Mouse (Mus musculus) urinary bladder, postnatal 14 days (tissue): ENCODE data around the gene Abcc4.

Experiments
- DNase-seq: peaks from one replicate; pipeline ENCODE4 v3.0.0; 2021; ENCODE audit warnings: low spot score

Gene Abcc4

DNA sequence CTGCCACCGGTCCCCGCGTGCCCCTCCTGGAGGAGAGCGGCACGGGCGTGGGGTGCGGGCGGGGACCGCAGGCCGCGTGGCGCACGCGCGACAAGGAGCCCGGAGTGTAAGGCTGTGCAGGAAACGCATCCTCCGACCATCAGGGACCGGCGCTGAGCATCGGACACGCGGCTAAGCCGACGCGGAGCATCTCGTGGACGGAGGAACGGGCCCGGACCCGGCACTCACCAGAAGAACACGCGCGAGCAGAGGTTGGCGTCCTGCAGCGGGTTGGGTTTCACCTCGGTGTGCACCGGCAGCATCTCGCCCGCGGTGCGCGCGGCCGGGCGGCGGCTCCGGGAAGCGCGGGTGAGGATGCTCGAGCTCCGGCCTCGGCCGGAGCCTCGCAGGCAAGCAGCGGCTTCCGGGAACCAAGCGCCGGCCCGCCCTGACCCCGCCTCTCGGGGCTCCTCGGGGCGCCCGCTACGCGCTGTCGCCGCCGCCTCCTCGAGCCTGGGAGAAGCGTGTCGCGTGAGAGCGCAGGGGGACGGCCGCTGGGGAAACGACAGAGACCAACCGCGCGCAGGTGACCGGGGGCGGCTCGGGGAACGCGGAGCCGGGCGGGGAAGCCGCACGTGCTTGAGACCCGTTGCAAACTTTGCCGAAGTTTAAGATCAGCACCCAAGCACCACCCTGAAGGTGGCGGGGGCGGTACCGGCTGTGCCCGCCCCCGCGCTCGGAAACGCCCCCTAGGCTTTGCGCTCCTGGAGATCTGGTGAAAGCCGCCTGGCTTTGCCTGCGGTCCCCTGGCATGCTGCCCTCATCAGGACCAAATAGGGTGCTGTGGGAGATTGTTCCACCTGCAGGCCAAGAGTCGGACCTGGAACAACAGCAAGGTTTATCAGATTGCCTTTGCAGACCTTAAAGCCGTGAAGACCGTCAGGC lies at the start of gene Abcc4:
Abcc4 (minus strand) TSS at position 412 of the 924 bp plus-strand sequence.
- DNase-seq = peak; percentile 88

DNA sequence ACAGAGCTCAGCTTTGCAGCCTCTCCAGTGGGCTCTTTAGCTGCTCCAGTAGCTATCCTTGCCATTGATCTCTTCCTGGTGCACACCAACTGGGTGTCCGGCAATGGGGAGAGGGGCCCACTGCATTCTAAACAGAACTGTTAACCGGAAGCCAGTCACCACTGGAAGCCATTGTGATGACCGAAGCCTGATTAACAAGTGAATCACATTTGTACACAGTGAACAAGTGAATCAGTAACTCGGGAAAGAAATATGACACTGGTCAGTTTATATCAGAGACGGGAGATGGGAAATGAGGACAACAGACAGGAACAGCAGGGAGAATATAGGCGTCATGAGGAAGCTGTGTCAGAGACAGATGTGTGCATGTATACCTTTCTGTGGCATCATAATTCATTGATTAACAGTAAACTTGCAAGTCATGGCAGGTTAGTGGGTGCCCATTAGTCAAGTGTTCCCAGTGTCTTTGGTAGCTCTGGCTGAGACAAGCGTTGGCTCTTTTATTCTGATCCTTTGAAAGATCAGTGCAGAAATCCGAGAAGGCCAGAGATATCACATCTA lies 45.3 kb upstream of the Abcc4 start:
- DNase-seq = no peak

DNA sequence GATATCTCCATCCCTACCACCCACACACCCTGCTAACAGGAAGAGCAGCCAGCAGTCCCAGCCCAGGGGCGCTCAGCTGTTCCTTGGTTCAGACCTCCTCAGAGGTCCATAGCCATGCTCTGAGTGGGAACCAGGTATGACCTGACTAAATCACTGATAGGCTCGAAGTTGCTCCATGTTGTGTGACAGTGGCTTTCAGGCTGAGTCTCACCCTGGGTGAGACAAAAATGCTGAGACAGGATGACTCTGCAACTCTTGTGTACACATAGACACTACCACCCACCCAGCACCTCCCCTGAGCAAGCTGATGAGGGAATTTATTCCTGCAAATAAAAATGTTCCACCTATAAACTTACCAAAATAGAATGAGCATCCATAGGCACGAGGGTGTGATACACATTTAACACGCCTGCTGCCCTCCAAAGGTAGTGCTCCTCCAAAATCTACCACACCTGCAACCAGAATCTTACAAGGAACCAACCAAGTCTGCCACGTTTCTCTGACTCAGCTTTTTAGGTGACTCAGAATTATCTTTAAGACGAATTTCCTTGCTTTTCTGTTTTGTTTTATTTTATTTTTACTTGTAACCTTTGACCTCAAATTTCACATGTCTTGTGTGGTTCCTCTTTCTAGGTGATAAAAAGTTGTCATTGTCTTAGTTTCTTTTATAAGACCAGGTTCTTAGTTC lies 44.6 kb upstream of the Abcc4 start:
- no peak for DNase-seq

DNA sequence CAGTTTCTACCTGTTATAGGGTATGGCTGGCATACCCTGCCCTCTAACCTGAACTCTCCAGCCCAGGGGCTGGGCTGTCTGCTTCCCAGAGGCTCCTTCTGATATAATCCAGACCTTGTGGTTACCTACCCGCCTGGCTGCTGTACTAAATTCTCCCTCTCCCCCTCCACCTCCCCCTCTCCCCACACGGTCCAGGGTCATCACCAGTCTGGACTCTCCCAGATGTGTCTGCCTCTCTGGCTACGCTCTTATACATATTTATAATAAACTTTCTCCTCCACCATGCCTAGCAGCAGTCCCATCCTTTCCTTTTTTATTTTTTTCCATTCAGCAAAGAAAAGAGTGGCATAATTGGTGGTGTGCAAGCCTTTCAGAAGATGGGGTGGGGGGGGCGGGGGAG lies 43.7 kb upstream of the Abcc4 start:
- no peak for DNase-seq

DNA sequence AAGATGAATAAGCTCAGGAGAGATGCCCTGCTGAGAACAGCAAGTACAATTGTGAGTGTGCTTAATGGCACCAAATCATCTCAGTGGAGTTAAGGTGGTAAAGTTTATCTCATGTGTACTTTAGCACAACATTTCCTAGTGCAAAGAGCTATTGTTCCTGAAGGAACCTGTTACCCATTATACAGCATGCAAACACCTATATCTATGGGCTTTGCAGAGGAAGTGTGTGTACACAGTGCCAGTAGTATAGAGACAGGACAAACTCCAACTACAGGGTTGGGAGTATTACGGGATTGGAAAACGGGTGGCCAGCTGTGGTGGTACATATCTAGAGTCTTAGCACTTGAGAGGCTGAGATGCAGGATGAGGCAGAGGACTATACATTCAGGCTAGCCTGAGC lies 43.0 kb upstream of the Abcc4 start:
- no peak for DNase-seq

DNA sequence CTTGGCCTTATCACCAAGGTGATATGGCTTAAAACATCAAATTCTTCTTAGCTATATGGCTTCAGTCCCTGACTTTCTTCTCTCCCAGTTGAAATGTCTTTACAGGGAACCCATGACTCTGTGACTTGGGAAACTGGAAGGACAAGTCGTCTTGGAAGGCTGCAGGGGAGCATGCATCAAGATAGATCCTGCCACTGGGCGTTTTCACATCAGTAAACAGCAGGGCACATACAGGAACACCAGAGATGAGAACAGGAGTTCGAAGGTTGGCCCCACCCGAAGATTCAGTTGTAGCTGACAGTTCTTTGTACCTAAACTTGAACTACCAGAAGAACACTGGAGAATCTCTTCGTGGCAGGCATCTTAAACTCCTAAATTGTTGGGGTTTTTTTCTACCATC lies 36.8 kb upstream of the Abcc4 start:
- DNase-seq = peak; percentile 20

DNA sequence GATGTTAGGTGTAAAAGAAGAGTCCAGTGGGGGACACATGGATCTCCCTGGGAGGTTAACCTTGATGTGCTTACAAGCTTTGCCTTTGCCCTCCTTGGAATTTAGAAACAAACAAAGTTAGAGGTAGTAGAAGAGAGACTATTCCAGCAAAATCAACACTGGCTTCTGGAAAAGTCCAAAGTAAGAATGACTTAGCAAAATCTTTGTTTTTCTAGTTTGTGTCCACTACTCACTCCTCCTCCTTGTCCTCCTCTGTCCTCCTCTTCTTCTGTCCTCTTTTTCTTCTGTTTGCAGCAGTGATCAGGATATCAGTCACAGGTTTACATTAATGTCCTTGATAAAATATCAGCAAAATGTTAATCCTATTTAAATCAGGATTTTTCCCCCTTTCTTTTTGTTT lies 35.8 kb upstream of the Abcc4 start:
- no peak for DNase-seq

DNA sequence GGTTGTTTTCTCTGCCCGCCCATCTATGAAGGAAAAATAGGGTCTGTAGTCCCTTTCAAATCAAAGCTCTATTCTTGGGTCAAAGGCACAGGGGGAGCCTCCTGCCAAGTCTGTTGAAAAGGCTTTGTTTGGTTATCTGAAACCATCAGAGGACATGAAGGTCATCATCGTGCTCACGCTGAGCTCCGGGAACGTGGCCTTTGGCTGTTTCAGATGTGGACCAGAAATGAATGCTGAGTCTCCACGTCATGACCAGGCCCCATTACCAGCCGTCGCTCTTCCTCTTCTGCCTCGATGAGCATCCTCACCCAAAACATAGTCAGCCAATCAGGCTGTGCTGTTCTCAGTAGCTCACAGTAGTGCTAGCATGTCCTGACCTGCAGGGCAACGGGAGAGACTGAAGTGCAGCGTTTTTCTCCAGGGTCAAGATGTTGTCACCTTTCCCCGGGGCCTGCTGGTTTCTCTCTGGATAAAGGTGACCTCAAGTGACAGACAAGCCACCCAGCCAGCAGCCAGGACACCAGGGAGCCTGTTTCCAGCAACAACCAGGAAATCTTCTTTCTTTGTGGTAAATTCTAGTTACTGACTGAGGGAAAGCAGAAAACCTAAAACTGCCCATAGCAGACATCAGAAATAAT lies 31.4 kb upstream of the Abcc4 start:
- no peak for DNase-seq

DNA sequence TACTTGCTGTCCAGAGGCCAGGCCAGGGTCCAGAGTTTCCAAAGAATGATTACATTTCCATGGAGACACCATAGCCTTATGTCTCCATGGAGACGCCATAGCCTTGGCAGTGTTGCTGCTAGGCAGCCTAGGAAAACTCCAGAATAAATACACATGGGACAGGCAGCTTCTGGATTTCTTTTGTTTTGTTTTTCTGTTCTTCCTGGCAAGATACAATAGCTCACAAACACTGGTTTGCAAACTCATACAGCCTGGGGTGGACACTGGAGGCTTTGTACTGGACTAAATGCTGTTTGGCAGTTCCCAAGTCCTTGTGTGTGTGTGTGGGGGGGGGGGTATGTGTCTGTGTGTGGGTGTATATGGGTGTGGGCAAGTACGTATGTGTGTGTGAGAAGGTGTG lies 29.1 kb upstream of the Abcc4 start:
- no peak for DNase-seq

DNA sequence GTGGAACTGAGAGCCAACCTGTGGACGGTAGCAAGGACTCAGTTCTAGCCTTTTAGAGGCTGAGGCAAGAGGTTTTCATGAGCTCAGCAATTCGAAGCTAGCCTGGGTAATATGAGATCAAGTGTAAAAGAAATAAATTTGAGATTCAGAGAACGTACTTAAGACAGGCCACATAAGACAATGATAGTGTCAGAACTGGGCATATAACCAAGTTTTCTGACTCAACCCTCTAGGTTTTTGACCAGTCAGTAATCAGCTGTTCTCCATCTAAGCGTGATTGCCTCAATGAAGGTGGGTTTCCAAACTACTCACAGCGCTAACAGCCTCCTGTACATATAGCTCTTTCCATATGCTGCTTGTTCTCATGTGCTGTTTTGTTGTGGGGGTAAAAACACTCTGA lies 27.1 kb upstream of the Abcc4 start:
- no peak for DNase-seq

DNA sequence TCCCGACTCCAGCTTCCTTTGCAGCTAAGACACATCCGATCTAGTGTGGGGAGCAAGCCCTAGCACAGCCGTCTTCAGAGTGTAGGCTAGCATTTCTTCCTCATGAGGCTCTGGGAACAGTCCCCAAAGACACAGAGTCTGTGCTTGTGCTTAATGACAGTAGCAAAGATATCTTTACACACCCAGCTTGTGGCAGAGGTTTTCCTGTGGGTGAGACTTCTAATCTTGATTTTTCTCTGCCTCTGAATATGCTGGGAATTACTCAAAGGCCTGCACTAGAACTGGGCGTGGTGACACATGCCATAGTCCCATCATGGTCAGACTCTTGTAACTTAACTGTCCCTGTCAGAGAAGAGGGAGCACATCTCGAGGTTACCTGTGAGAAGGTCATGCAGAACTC lies 24.6 kb upstream of the Abcc4 start:
- DNase-seq = no peak

DNA sequence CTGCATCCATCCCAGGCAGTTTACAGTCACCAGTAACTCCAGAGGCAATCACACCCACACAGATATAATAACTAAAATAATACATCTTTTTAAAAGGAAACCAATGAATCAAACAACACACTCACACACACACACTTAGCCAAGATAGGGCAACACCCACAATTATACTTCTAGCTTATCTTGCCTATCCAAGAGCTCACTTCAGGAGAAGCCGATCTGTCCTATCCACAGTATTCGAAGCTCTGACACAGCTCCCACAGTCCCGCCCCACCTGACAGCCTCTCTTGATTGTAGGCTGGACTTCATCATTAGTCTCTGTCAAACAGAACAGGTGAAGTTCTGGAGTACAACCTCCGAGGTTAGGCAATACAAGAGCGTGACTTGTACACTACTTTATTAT lies 19.4 kb upstream of the Abcc4 start:
- DNase-seq = no peak

DNA sequence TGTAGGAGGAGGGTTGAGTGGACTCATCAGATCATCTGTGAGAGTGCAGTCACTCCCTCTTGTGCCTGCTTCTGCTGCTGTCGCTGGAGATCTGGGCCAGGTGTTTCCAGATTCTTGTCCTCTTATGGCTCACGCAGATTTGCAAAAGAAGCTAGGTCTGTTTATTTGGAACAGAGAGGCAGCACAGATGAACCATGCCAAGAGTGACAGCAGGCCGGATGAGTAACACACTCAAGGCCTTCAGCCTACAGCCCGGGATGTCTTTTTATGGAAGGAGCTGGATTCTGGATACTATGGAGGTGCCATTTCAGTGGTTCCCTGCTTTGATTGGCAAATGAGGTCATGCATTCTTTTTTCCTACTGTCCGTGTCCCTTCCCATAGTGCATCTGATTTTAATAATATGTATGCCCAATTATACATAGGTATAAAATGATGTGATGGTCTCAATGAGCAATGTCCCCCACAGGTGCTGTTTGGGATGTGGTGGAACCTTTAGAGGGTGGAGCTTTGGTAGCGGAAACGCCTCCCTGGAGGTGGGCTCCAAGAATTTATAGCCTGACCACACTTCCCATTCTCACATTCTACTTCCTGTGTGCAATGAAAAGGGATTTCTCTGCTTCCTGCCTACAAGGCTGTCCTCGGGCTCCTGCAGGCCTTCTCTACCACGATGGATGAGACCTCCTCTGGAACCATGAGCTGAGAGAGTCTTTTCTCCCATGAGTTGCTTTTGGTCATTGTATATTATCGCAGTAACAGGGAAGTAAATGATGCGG lies 18.1 kb upstream of the Abcc4 start:
- DNase-seq = no peak

DNA sequence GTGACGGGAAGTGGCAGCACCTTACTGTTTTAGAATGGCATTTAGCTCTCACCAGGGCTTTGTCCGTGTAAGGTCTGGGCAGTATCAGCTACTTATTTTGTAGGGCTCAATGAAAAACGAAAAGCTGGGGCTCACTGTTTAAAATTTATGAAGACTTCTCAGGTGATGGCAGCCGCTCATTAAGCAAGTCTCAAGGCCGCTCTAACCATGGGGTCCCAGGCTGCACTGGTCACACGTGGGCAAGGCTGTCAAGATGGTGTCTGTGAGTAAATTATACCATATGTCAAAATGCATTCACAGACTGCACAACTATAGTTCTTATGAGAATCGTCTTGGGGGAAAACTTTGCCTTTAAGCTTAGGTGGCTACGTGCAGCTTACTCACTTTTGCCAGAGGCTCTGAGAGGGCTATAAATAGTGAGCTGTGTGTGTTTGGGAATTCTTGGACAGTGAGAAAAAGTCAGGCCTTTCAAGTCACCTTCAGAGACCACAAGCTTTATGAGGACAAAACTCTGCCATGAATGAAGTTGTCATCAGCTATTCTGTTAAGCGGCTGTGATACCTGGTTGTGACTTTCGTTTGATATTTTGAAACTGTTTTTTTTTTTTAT lies 13.7 kb upstream of the Abcc4 start:
- DNase-seq = no peak

DNA sequence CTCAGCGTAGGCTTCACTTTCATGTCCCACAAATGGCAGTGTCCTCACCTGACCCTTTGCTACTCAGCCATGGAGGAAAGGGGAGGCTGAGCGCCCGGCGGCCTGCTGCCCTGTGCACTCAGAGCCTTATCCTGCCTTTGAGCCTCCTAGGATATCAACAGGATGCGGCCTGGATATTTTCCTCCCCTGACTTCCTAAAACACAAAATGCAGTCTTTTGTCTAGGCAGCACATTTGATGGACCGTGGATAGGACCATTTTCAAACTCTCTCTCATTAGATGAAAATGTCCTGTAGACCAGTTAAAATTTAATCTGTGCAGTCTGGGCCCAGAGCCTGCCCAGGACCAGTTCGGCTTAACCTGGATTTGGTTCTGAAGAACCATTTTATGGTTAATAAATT lies 12.6 kb upstream of the Abcc4 start:
- no peak for DNase-seq

DNA sequence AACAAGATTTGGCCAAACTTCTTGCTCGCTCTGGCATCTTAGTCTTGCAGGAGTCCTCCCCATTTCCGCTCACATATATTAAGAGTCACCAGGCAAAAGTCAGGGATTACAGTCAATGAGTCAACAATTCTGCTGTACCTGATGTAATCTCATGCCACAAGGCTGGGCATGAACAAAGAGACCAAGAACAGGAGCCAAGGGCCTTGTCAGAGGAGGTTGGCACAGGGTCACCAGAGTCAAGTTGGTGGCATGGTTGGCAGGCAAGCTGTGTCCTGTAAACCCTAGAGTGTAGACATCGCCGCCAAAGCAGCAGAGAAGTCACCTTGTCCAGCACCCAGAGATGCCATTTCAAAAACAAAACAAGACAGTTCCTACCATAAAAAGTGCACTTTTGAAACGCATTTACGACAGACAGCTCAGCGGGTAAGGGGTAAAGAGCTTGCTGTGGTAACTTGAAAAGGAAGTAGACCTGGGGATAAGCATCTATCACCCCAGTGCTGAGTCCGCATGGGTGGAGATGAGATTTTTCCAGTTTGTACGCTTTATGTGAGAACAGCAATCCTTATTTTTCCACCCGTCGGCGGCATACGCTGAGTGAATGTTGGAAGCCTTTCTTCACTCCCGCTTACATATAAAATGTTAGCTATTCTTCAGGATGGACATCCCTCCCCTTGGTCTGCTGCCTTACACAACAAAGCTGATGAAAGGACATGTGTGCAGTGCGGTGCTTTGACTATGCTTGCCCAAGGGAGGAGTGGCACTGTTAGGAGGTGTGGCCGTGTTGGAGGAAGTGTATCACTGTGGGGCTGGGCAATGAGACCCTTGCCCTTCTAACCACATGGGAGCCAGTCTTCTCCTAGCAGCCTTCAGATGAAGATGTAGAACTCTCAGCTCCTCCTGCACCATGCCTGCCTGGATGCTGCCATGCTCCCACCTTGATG lies 10.6 kb upstream of the Abcc4 start:
- peak; percentile 78 for DNase-seq

DNA sequence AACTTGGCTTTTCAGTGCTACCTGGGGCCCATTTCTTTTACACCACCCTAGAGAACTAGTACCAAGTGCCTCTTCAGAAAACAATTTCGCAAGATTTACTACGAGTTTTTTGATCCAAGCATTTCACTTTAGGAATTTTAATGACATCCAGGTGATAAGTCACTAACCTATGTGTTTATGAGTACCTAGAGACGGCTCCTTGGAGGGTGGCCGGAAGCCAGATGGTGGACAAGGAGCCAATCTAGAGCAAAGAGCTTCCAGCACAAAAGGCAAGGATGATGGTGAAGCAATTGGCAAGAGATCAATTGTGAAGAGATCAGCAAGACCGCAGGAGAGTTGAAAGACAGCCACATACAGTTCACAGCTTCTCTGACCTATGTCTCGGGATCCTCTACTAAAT lies 8.7 kb upstream of the Abcc4 start:
- no peak for DNase-seq

DNA sequence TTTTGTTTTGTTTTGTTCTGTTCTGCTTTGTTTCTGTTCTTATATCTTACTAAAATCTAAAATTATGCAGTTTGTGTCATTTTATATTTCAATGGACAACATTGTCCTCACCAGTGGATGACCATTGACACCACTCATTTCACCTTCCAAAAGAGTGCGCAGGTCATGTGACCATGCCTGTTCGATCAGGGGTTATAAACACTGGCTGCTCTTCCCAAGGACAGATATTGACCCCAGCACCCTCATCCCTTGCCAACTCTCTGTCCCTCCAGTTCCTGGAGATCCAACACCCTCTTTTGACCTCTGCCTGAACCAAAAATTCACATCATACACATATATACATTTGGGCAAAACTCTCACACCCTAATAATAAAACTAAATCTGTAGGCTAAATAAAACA lies 8.3 kb upstream of the Abcc4 start:
- no peak for DNase-seq

DNA sequence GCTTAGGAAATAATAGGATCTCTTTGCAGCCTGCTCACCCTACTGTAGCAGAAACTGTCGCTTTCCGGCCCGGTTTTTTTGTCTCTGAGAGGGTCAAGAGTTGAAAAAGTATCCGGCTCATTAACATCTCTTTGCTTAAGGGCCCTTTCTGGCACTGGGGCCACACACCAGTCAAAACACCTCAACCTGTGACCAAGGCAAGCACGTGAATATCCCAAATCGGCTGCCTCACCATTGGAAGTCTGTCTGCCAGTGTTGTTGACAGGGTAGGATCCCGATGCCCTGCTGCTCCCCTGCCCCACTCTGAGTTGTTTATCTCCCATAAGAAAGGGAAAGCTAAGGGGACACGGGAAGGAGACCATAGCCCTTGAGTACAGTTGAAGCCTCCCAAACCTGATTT lies 7.8 kb upstream of the Abcc4 start:
- no peak for DNase-seq

DNA sequence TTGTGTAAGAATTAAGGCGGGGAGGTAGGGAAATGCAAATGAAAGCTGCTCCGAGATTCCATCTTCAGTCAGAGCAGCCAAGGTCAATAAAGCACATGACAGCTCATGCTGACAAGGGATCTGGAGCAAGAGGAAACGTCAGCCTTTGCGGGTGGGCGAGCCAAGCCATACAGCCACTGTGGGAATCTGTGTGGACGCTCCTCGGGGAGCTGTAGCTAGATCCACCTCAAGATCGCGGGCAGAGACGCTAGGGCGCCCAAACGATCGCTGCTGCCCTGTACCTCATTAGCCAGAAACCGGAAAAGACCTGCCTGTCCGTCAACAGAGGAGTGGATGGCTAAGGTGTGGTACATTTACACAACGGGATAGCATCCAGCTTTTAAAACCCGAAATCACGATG lies 7.4 kb upstream of the Abcc4 start:
- DNase-seq = peak; percentile 25
